Mouse (Mus musculus) brain, embryonic 14.5 days (tissue): Measurements from ENCODE around the gene Gucd1.

Experiments
- CTCF ChIP-seq: fragments of 200-500 bp; IDR thresholded peaks from 2 replicates; pipeline ENCODE4 v1.5.1; 2012; ENCODE audit warnings: inconsistent platforms, mild to moderate bottlenecking, moderate library complexity, borderline replicate concordance; ENCODE audit not compliant: insufficient read depth, insufficient read length; ENCODE audit errors: extremely low read depth
- POLR2A ChIP-seq: fragments of 200-500 bp; IDR thresholded peaks from 2 replicates; pipeline ENCODE4 v1.6.1; 2012; ENCODE audit warnings: mild to moderate bottlenecking, inconsistent platforms, borderline replicate concordance; ENCODE audit not compliant: poor library complexity, insufficient read depth, insufficient read length, severe bottlenecking; ENCODE audit errors: extremely low read depth

GRCm38 (mm10) chr10:75549886-75550285 lies 32.1 kb upstream of the Gucd1 start:
- TF ChIP-seq POLR2A (no peak), CTCF (no peak)
